Mouse (Mus musculus): ENCODE measurements around the gene Iffo2.
"Not testable (repeated sequence)": the region's sequence is repeated elsewhere in the genome, so short reads cannot be mapped to it uniquely, and the experiment has no call there.

The Iffo2 gene

GRCm38 (mm10) chr4:139530248-139530647, at the start of gene Iffo2:
TSS of gene Iffo2 (plus strand) at chr4:139530548.
- not testable (repeated sequence) for DNase-seq

DNA sequence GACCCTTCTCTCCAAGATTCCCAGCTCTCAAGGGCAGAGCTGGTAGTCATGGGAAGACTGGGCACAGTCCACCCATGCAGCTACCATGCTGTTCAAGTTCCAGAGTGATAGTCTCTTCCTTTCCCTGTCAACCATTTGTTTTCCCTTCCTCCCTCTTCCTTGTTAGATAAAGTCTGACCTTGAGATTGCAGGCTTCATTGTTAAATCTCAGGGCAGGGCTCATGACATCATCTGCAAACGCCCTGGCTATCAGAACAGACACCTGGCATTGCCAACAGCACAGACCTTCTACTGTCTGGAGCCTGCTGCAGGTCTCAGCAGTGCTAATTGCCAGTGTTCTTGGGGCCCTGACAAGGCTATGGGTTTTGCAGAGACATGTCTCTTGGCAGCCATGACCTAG, 48.9 kb upstream of the Iffo2 start:
- DNase-seq: no peak

DNA sequence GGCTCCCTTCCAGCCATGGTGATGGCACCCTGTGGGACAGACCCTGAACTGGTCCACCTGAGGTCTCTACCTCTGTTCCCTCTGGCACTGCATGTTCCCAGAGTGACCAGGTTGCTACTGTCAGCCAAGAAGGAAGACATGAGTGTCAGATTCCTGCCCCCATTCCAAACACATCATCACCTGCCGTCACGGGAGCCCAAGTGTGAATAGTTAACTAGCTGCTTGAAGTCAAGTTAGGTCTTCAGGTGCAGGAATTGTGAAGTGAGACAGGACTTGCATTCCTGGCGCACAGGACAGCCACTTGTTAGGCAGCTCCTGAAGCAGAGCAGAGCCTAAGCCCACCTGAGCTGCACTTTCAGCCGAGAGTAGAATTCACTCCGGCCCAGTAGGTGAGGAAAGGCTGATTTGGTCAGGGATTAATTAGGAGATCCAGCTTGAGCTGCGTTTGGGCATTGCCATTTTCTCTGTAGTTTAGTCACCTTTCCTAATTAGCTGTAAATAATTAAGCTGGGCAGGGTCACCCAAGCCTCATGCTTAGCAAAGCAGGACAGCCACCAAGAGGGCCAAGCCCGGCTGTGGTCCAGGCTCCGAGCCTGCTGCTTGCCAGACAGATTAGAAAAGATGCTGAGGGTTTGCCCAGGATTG, 46.8 kb upstream of the Iffo2 start:
- DNase-seq: no peak

GRCm38 (mm10) chr4:139484496-139484895, 45.9 kb upstream of the Iffo2 start:
- DNase-seq: no peak

- DNase-seq: peak; percentile 24
Measured at GRCm38 (mm10) chr4:139487085-139487484, 43.3 kb upstream of the Iffo2 start.

GRCm38 (mm10) chr4:139488325-139488724, 42.0 kb upstream of the Iffo2 start:
- DNase-seq: no peak

DNA sequence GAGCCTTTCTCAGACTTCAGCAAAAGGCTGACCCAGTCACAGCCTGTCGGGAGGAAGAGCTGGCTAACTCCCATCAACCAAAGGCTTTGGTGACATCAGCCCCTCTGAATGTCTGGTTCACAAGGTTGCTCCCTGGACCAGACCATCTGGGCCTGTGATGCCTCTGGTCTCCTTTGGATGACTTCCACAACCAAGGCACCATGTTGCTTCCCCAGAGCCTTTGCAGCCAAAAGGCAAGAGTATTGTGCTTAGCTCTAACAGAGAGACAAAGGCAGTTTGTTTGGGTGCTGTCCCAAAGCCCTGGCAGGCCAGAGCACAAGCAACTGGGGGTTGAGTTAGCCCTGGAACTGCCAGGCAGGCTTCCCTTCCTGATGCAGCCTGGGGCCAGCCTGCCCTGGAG, 40.4 kb upstream of the Iffo2 start:
- no peak for DNase-seq

DNA sequence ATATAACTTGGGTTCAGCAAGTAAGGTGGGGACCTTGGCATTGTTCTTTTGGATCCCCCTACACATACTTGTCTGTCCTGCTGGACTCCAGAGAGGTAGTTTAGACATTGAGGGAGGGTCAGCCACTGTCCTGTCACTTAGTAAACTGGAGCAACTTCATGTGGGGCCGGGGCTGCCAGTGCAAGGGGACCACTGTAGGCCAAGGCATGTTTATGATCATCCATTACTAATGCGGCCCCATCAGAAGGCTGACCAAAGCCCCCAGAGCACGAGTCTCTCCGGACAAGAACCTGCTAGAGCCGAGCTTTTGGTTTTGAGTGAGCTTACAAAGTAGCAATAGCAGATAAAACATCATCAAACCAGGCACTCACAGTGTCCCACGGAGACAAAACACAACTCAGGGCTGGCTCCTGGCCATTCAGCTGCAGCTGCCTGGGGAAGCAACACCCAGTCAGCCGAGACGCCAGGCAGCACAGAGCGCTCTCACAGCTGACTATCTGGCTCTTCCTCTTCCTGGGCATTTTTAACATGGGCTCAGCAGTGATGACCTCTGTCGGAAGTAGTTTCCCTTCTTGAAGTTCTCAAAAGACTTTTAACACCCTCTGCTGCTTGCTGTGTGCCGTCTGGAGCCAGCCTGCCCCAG, 39.8 kb upstream of the Iffo2 start:
- DNase-seq: no peak

DNA sequence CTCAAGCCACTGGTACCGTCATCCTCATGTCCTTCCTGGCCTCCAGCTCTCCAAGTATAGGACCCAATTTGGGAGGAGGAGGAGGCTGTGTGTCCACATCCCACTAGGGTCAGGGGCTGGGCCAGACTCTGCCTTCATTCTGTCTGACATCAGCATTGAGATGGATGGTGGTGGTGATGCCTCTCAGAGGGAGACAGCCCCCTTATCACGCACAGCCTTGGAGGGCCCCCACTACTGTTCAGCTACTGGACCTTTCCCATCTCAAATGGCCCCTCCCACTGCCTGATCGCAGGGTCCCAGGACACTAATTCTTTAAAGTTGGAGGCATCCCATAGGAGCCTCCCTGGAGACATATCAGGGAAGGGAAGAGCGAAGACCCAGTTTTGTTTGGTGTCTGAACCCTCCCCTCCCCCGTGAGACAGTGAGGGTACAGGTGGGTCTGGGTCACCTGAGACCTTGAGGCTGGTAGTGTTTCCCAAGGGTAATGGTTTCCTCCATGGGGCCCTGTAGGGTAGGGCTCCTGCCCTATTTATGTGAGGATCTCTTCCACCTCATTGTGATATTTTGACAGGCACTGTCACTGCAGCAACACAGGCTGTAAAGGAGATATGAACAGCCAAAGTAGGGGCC, 38.7 kb upstream of the Iffo2 start:
- DNase-seq: no peak

DNA sequence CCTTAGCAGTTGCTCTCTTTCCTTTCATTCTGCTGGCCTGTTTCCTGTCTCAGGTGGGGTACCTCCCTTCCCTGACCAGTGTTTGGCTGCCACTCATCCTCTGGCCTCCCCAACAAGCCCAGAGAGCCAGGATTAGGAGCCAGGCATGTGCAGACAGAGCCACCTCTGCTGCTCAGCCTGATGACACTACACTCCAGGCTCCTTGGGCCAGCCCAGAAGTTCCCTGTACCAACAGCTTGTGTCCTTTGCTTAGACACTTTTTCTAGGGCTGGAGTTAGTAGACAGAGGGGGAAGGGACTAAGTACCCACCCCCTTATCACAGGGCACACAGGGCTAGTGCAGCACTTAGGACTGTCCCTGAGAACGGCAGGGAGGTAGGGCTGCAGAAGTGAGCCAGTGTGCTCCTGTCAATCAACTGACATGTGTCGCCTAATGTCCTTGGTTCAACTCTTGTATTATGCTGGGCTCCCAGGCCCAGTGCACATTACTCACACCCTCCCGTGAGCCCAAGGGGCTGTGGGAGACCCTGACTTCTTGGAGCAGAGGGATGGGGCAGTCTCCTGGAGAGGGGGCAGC, 38.0 kb upstream of the Iffo2 start:
- DNase-seq: no peak

DNA sequence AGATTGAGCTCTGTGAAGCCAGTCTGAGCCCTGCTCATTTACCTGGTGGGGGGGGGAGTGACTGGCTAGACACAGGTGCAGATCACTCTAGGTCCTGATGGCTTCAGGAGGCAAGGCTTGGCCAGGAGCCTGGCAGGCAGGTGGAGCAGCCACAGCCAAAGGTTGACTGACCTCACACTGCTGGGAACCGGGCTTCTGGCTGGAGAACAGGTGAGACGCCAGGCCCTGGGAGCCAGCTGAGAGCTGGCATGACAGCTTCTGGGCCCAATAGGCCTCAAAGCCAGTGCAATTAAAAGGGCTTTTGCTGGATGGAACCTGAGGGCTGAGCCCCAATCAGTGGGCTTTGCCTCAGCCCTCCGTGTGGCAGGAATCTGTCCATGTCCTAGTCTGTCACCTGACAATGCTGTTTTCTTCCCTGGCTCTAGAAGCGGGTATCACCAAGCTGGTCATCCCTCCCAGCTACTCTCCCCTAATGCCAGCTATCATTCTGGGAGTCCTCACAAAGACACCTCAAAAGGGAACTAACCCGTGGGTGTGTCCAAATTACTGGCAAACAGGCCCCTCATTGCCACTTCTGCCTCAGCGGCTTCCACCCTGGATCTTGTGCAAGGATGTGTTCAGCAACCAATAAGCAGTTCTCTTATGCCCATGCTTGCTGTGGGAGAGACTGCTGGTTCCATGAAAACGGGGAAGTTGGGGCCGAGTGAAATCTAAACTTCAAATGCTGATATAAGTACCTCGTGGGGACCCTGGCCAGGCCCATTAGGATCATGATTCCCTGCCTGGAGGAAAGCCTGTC, 36.9 kb upstream of the Iffo2 start:
- DNase-seq: no peak

DNA sequence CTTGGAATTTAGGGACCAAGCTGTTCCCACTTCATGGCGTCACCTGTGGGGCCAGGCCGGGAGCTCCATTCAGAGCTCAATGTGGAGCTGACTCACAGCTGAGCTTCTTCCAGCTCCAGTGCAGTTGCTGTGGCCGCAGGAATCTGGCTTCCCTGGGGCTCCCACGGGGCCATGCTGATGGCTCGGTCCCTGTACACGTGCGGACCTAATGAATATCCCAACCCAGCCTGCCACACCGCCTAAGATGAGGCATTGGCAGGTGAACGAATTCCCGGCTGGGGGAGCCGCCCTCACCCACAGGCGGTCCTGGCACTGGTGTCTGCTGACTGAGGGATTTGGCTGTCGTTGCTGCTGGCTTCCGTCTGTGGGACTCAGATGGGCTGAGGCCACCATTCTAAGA, 29.5 kb upstream of the Iffo2 start:
- DNase-seq: no peak

DNA sequence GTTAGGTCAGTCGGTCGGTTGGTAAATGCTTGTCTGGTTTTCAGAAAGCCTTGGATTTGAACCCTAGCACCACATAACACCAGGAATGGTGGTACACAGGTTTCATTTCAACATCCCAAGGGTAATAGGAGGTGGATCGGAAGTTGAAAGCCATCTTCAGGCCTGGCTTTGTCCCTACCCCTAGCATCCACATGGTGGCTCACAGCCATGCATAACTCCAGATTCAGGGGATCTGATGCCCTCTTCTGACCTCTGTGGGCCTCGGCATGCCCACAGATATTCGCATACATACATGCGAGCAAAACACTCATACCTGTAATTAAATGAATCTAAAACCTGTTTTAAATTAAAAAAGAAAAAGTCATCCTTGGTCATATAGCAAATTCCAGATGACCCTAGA, 28.6 kb upstream of the Iffo2 start:
- DNase-seq: no peak

GRCm38 (mm10) chr4:139503919-139504318, 26.4 kb upstream of the Iffo2 start:
- no peak for DNase-seq

DNA sequence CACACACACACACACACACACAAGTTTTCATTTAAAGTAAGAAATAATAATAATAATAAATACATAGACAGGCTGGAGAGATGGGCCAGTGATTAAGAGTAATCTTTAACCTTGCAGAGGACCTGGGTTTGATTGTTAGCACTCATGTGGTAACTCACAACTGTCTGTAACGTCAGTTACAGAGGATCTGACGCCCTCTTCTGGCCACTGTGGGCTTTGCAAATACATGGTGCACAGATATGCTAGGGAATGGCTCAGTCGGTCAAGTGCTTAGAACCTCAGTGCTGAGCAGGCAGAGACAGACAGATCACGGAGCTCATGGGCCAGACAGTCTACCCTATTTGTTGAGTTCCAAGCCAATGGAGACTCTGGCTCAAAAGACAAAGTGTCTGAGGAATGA, 24.6 kb upstream of the Iffo2 start:
- DNase-seq: no peak

DNA sequence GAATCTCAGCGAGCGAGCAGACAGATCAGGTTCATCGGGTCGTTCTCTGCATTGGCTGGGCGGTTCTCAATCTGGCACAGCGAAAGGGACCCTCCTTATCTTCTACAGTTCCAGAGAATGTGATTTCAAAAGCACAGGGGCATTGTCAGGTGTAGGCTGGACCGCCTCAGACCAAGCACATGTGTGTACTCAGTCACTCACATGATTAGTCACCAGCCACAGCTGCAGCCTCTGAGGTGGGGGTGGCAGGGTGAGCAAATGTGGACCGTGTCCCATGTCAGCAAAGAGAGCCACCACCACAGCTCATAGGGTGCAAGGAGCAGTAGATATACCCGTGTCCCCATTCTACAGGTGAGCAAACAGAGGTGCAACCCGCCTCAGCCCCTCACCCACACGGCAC, 23.6 kb upstream of the Iffo2 start:
- DNase-seq: no peak

DNA sequence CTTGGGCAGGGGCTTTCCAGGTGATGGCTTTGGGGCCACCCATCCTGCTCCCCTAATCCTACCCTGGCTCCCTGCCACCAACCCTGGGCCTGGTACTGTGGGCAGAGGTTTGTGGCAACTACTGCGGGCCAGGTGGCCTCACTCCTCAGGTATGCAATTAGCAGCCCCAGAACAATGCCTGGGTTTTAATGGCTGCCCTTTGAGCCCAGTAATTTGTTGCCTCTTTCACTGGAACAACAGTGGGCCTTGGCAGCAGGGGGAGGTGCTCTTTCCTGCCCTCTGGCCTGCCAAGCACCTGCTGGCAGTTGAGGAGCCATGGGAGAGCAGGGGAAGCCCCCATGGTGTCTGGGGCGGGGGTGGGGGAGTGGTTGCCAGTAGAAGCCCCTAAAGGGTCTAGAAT, 21.3 kb upstream of the Iffo2 start:
- DNase-seq: peak; percentile 25

DNA sequence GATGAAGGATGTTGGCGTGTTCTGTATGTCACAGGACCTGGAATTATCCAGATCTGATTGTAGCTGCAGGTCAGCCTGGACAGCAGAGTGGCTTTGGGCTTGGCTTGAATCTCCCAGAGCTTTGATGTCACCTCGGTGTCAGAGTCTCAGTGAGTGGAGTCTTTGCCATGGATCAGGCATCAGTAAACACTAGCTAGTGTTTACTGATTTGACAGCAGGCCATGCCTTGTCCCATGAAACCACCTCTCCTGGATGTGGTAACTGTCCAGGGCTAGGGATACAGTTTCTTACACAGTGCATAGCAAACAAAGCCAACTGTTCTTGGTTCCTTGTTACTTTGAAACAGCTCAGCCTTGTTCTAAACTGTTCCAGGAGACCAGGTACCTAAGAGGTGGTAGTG, 18.8 kb upstream of the Iffo2 start:
- DNase-seq: no peak

GRCm38 (mm10) chr4:139512985-139513384, 17.4 kb upstream of the Iffo2 start:
- DNase-seq: no peak

DNA sequence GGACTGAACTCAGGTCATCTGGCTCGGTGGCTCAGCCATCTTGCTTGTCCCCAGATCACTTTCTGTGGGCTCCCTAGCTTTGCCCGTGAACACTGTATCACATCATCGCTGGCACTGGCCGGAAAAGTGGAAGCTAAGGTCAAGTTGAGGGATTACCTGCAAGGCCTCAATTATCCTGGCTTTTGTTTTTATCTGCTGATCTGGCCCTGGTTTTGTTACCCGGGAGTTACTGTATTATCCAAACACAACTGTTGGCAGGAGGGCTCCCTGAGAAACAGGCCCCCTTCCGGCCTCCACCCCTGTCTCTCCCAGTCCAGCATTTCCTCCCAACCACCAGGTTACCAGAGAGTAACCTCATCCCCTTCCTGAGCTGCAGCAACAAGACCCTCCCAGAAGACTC, 11.1 kb upstream of the Iffo2 start:
- DNase-seq: no peak

- DNase-seq: no peak
Measured at GRCm38 (mm10) chr4:139521926-139522325, 8.4 kb upstream of the Iffo2 start.

DNA sequence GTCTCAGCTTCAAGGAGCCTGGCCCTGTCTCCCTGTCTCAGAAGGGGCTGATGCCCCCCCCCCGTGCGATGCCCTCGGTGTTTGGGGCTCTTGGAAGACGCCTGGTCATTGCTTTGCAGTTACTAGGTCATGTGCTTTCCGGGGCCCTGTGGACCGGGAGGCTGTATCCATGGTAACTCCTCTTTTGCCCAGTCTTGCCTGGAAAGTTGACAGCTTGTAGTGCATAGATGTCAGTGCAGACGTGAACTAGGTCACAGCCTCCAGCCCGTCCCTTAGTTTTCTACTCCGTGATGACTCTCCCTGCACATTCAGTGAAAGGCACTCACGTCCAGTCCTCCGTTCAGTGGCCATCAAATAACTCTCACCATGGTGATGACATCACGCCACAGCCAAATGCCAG, 3.9 kb upstream of the Iffo2 start:
- peak; percentile 84 for DNase-seq

DNA sequence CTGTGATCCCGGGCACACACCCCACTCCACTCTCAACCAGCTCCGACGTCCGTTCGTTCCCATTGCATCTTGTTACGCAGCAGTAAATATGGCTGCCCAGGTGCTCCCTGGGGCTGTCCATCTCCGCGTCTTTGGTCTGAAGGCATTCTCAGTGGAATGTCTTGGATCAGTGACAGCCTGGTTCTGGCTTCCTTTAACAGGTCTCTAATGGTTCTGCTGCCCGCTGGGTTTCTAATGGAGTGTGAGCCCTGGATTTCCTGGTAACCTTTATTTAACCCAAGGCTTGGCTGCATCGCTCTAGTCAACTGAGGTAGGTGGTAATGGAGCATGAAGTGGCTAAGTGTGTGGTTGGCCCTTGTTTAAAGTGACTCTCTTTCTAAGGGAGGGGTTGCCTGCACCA, 1.7 kb downstream of the Iffo2 start:
- DNase-seq: no peak
